Mouse (Mus musculus) A20 (cell line): ENCODE data around the gene Lpar2.

Experiments
- DNase-seq: peaks from one replicate; pipeline ENCODE4 v3.0.0-alpha.2; 2011; ENCODE audit warnings: low read depth, low spot score

The Lpar2 gene

DNA sequence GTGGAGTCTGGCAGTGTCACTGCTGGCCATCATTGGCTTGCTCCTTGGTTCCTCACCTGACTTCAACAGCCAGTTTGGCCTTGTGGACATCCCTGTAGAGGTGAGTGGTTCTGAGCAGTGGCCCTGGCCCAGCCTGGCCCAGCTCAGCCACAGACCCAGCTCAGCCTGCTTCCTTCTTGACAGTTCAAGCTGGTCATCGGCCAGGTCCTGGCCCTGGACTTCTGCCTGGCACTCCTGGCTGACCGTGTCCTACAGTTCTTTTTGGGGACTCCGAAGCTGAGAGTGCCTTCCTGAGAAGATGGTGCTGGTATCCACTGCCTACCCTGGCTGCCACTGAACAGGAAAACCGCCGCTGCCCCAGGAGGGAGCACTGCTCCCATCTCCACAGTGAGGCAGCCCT, 15.0 kb upstream of the Lpar2 start:
- no peak for DNase-seq

DNA sequence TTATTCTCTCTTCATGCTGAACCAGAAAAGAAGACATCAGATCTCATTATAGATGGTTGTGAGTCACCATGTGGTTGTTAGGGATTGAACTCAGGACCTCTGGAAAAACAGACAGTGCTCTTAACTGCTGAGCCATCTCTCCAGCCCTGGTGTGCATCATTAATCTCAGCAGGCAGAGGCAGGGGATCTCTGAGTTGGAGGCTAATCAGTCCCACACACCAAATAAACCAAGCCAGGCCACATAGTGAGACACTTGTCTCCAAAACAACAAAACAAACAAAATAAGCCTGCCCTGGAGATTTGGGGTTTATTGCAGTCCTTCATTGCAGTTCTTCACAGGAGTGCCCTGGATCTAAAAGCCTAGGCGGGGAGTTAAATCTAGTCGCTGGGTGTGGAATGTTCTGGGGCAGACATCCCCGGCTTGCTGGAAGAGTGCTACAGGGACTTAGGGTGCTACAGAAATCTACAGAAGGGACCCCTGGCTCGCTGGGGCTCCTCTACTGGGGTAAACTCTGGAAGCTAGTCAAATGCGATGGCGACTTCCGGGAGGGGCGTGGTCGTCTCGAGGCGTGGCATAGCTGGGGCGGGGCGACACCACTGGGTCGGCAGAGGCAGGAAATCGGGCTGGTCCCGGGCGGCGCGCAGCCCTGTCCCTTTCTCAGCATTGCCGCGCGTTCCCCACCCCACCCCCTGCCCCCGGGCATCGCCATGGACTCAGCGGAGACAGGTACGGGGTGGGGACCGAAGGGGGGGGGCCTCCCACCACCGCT, 13.9 kb upstream of the Lpar2 start, which contains the start of gene Gmip:
Gene Gmip (plus strand): TSS at position 586 of the 770 bp plus-strand sequence.
- DNase-seq: peak; percentile 91

- DNase-seq: peak; percentile 73
These were observed 13.3 kb upstream of the Lpar2 start for GRCm38 (mm10) chr8:69808864-69809403.

GRCm38 (mm10) chr8:69809820-69810219, 12.4 kb upstream of the Lpar2 start:
- no peak for DNase-seq

DNA sequence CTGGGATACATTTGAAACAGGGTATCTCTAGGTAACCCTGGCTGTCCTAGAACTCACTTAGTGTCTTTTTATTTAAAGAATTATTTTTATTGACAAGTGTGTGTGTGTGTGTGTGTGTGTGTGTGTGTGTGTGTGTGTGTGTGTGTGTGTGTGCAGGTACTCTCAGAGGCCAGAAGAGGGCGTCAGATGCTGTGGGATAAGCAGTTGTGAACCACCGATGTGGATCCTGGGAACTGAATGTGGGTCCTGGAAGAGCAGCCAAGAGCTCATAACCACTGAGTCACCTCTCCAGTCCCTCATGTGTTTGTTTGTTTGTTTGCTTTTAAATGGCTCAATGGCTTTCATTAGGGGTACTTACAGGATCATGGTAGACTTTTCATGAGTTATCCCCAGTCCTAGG, 7.3 kb upstream of the Lpar2 start:
- DNase-seq: no peak

DNA sequence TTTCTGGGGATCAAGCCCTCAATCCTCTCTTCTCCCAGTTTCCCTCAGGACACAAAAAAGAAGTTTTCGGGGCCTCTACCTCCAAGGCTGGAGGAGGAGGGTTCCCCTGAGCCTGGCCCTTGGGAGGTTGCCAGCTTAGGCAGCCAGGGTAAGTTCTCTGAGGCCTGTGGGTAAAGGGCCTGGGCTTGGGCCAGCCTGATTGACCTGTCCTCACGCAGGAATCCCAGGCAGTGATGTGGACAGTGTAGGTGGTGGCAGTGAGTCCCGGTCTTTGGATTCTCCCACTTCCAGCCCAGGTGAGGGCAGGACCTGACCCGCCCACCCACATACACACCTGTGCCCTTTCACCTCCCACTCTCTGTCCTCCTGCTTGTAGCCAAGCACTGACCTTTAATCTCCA, 6.8 kb upstream of the Lpar2 start:
- DNase-seq: no peak

- DNase-seq: no peak
These were observed 1.8 kb upstream of the Lpar2 start for GRCm38 (mm10) chr8:69820466-69820865.

DNA sequence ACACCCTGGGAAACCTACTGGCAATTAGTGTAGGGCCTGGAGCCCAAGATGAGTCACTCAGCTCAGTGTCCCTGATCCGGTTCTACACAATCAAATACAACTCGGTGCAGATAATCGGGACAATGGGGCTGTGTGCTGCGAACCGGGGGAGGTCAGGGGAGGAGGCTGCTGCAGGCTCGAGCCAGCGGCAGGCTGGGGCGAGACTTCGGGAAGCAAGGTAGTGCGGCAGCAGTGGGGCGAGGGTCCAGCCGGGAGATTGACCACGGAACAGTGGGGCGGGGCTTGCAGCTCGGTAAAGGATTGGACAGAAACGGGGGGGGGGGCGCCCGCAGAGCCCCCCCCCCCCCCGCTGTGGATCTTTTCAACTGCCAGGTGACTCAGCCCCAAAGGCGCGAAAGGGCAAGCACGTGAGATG, 251 bp upstream of the Lpar2 start:
- peak; percentile 64 for DNase-seq

GRCm38 (mm10) chr8:69826371-69826770, 4.1 kb downstream of the Lpar2 start:
- DNase-seq: no peak

DNA sequence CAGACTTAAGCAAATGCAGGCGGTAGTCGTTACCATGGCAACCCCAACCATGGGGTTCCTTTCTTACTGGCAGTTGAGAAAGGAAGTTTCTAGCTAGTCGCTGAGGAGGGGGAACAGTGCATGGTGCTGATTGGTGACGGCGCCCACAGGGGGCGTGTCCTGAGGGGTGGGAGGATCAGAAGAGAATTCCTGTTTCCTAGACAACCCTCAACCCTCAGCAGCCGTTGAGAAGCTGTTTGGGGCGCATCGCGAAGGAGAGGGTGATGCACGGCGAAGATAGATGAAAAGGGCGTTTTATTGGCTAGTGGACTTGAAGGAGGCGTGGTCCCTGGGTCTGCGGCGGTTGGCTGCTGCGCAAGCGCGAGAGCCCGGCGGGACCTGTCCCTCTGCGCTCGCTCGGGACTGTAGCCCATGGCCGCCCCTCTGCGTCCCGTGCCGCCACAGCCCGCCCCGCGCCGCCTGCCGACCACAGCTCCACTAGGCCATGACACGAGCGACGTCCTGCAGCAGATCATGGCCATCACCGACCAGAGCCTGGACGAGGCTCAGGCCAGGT, 10.1 kb downstream of the Lpar2 start, which contains the start of gene Pbx4:
Gene Pbx4 (plus strand): TSS at position 194 of the 556 bp plus-strand sequence.
- DNase-seq: peak; percentile 96

DNA sequence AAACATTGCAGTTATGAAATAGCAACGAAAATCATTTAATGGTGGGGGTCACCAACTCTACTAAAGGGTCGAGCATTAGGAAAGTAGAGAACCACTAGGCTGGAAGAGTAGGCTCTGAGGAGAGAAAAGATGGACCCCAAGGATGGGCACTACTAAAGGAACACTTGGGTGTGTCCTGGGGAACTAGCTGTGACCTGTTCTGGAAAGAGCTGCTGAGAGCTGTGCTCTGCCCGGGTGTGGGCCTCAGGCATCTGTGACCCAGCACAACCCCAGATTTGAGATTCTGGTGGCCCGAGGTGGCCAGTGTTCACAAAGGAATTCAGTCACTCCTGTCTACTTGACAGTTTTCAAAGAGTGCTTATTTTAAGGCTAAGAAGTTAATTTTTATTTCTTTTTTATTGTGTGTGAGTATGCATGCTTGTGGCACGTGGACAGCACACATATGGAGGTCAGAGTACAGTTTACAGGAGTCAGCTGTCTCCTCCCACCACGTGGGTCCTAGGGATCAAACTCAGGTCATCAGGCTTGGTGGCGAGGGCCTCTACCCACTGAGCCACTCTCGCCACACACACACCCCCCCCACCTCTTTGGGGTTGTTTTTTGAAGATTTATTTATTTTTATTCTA, 14.9 kb downstream of the Lpar2 start:
- DNase-seq: no peak

- no peak for DNase-seq
These were observed 25.2 kb downstream of the Lpar2 start for GRCm38 (mm10) chr8:69847167-69848065.

DNA sequence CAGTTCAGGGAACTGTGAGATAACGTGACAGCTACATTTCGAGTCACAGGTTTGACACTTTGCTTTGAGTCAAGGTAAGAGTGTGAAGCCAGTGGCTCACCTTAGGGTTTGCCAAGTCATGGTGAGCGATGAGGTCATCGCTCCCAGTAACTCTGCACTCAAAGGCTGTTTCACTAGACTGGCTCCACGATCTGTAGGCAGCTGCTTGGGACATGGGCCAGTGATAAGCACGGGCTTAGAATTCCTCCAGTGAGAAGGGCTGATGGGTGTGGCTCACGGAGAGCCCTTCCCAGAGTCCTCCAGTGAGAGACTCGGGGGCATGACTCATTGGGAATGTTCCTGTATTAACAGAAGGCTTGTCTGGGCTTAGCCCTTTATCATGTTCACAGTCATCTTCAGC, 26.7 kb downstream of the Lpar2 start:
- no peak for DNase-seq

- DNase-seq: peak; percentile 17
These were observed 27.7 kb downstream of the Lpar2 start for GRCm38 (mm10) chr8:69849899-69850298.

GRCm38 (mm10) chr8:69850926-69851506, 28.8 kb downstream of the Lpar2 start:
- DNase-seq: no peak

DNA sequence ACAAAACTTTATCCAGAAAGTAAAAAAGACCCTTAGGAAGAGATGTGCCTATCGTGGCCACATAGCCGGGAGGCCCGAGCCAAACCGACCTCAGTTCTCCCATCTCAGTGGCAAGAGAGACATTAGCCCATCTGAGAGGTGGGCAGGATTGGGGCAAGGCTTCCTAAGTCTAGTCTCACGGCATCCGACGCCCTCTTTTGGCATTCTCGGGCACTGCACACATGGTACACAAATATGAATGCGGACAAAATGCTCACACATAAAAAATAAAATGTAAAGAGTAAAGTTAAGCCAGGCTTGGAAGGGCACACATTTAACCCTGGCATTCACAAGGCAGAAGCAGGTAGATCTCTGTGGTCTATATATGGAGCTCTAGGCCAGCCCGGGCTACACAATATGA, 31.6 kb downstream of the Lpar2 start:
- DNase-seq: peak; percentile 40

DNA sequence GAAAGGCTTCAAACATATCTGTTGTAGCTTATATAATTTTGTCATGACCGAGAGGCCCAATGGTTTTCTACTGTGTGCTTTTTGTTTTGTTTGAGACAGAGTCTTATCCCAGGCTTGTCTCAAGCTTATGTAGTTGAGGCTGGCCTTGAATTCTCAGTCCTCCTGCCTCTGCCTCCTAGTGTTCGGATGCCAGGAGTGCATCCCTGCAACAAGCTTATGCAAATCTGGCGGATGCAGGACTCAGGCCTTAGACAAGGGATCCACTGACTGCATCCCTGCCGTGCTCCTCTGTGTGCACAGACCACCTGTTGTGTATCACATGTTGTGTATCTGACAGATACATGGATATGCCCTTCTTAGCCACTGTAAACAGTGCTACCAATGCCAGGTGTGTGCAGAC, 38.6 kb downstream of the Lpar2 start:
- DNase-seq: no peak

GRCm38 (mm10) chr8:69861251-69861650, 39.0 kb downstream of the Lpar2 start:
- DNase-seq: peak; percentile 67

DNA sequence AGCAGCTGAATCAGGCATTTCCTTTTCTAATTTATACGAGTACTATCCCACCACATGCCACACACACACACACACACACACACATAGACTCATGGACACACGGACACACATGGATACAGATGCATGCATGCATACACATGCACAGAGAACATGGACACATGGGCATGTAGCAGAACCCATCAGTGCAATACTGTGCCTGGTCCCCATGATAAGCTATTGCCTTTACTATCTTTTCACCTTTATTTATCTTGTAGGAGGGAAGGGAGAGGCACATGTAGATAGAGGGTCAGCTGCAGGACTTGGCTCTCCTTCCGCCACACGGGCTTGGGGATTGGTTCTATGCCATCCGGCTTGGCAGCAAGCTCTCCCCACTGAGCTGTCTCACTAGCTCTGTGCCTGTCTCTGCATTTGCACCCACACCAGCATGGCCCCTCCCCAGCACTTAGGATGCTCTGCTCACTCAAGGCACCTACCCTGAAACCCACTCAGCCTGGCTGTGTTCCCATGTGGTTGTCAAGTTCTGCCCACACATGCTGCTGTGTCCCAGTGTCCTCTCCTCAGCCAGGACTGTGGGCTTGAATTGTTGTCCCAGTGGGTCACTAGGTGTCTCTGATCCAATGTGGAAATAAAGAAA, 41.3 kb downstream of the Lpar2 start:
- DNase-seq: no peak

DNA sequence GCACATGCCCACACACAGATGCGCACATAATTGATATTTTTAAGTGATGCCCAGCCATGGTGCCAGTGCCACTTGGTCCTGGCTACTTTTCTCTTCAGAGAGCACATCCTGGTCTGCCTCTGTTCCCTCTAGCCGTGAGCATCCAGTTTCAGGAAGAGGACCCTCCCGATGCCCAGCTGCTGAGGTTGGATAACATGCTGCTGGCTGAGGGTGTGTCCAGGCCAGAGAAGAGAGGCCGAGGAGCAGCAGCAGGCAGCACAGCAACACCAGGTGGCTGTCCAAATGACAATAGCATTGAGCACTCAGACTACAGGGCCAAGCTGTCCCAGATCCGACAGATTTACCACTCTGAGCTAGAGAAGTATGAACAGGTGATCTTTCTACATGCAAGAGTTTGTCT, 42.0 kb downstream of the Lpar2 start:
- no peak for DNase-seq
